Mouse (Mus musculus) heart, embryonic 14.5 days (tissue): ENCODE measurements around the gene Man2b1. TPM values are rescaled to one million over a fixed set of nuclear protein-coding genes. Genes with fewer than 3 reads are reported as not detected.

Experiments used
- ATAC-seq: fragments of 200-750 bp; cut with Nextera tagmentation; 2 replicates; pipeline ENCODE4 v1.8.0; 2017; ENCODE audit warnings: low read depth, moderate TSS enrichment; ENCODE audit not compliant: insufficient number of reproducible peaks, insufficient read depth, low FRiP score
- H3K27ac ChIP-seq, 2 experiments: fragments of 200-500 bp in 1 of 2; fragments of 300-500 bp in 1 of 2; sonication (generic) in 1 of 2; replicated peaks in 1 of 2; 2 replicates each; pipeline ENCODE4 v1.5.1; 2012 to 2014; ENCODE audit warnings: low read depth in 2 of 2, low read length in 2 of 2, control low read depth in 1 of 2, mild to moderate bottlenecking in 1 of 2, mixed read lengths in 1 of 2; ENCODE audit not compliant: control insufficient read depth in 1 of 2, insufficient read depth in 1 of 2
- H3K27me3 ChIP-seq: fragments of 300-500 bp; sonication (generic); 2 replicates; pipeline ENCODE4 v1.6.1; 2014; ENCODE audit warnings: mild to moderate bottlenecking, low read length, control low read depth; ENCODE audit not compliant: control insufficient read depth, insufficient read depth
- H3K36me3 ChIP-seq: fragments of 300-500 bp; sonication (generic); 2 replicates; pipeline ENCODE4 v1.6.1; 2014; ENCODE audit warnings: mild to moderate bottlenecking, control low read depth, low read length, mixed read lengths; ENCODE audit not compliant: control insufficient read depth, insufficient read depth
- H3K4me1 ChIP-seq, 2 experiments: fragments of 200-500 bp in 1 of 2; fragments of 300-500 bp in 1 of 2; sonication (generic) in 1 of 2; 2 replicates each; pipeline ENCODE4 v1.6.1; 2012 to 2014; ENCODE audit warnings: low read length in 2 of 2, control low read depth in 1 of 2, mixed read lengths in 1 of 2; ENCODE audit not compliant: control insufficient read depth in 2 of 2, insufficient read depth in 2 of 2
- H3K4me2 ChIP-seq: fragments of 300-500 bp; sonication (generic); 2 replicates; pipeline ENCODE4 v1.6.1; 2014; ENCODE audit warnings: mild to moderate bottlenecking, low read length
- H3K4me3 ChIP-seq, 2 experiments: fragments of 200-500 bp in 1 of 2; fragments of 300-500 bp in 1 of 2; sonication (generic) in 1 of 2; 2 replicates each; pipeline ENCODE4 v1.5.1; 2012 to 2014; ENCODE audit warnings: low read length in 2 of 2, mild to moderate bottlenecking in 2 of 2, control low read depth in 1 of 2, low read depth in 1 of 2, moderate library complexity in 1 of 2; ENCODE audit not compliant: control insufficient read depth in 1 of 2, insufficient read depth in 1 of 2
- H3K9ac ChIP-seq: fragments of 300-500 bp; sonication (generic); 2 replicates; pipeline ENCODE4 v1.6.1; 2014; ENCODE audit warnings: mild to moderate bottlenecking, low read length
- H3K9me3 ChIP-seq: fragments of 300-500 bp; sonication (generic); 2 replicates; pipeline ENCODE4 v1.6.1; 2016; ENCODE audit warnings: low read length, control low read depth; ENCODE audit not compliant: control insufficient read depth
- WGBS: fragments of 180-500 bp; shearing (Covaris S2); extraction: QIAGEN DNeasy Blood & Tissue Kit; methylation state at CpG from one replicate; pipeline ENCODE4 v1.1.7; 2014; 5-methylcytosine and 5-hydroxymethylcytosine counted together
- polyA plus RNA-seq: library from polyadenylated mRNA; unstranded; fragments of >200 nt; fragmentation: Nextera tagmentation; extraction: Ambion mirVana; gene quantifications from 2 replicates; pipeline ENCODE4 v1.2.1, GENCODE M21; 2014

The Man2b1 gene
- polyA plus RNA-seq, 1 experiment from 2014 or later, result 35.7 TPM

GRCm38 (mm10) chr8:85084633-85085032 is 1.6 kb downstream of the Man2b1 start:
- Histone ChIP-seq H3K4me3 (no peak overlapping the region), H3K27me3 (no peaks in the 10 kb centered on the region), H3K4me2 (no peak overlapping the region), H3K27ac (no peak overlapping the region), H3K4me1 (peaks cover 16 to 24% of the 10 kb centered on the region in 2 experiments), H3K9me3 (no peaks in the 10 kb centered on the region), H3K36me3 (peaks cover 42% of the 10 kb centered on the region), H3K9ac (no peak overlapping the region)
- 78% methylated on average over 8 of the region's 8 CpGs for WGBS
- ATAC-seq, result no peak

GRCm38 (mm10) chr8:85086238-85086637 is 3.2 kb downstream of the Man2b1 start:
- no peak overlapping the region for H3K4me3 ChIP-seq
- H3K9ac ChIP-seq, result no peak overlapping the region
- no peak for ATAC-seq
- H3K4me1 ChIP-seq, result peaks cover 13 to 21% of the 10 kb centered on the region in 2 experiments
- H3K4me2 ChIP-seq, result no peak overlapping the region
- 77% methylated on average over 3 of the region's 3 CpGs for WGBS
- no peak overlapping the region for H3K27ac ChIP-seq
- peaks cover 45% of the 10 kb centered on the region for H3K36me3 ChIP-seq
- H3K27me3 ChIP-seq, result no peaks in the 10 kb centered on the region
- H3K9me3 ChIP-seq, result no peaks in the 10 kb centered on the region

- Histone ChIP-seq H3K9me3 (no peaks in the 10 kb centered on the region), H3K4me3 (no peak overlapping the region), H3K4me1 (peaks cover 3 to 6% of the 10 kb centered on the region in 2 experiments; a peak in 2 of 4 replicates), H3K4me2 (no peak overlapping the region), H3K27me3 (no peaks in the 10 kb centered on the region), H3K36me3 (peaks cover 62% of the 10 kb centered on the region), H3K9ac (no peak overlapping the region), H3K27ac (no peak overlapping the region)
- ATAC-seq, result no peak
- WGBS, result 74% methylated on average over 2 of the region's 2 CpGs
Observed at GRCm38 (mm10) chr8:85088771-85089170, 5.7 kb downstream of the Man2b1 start.

- Histone ChIP-seq H3K4me1 (no peaks in the 10 kb centered on the region), H3K27me3 (no peaks in the 10 kb centered on the region), H3K9ac (no peak overlapping the region), H3K36me3 (peaks cover 72% of the 10 kb centered on the region), H3K27ac (no peak overlapping the region), H3K4me2 (no peak overlapping the region), H3K9me3 (no peaks in the 10 kb centered on the region), H3K4me3 (no peak overlapping the region)
- ATAC-seq, result no peak
- 83% methylated on average over 11 of the region's 11 CpGs for WGBS
Observed at GRCm38 (mm10) chr8:85090856-85091255, 7.8 kb downstream of the Man2b1 start.

GRCm38 (mm10) chr8:85091526-85092090 is 8.5 kb downstream of the Man2b1 start:
- Histone ChIP-seq H3K4me1 (no peaks in the 10 kb centered on the region), H3K9ac (no peak overlapping the region), H3K4me2 (no peak overlapping the region), H3K27me3 (no peaks in the 10 kb centered on the region), H3K36me3 (peaks cover 74% of the 10 kb centered on the region), H3K27ac (no peak overlapping the region), H3K4me3 (no peak overlapping the region), H3K9me3 (no peaks in the 10 kb centered on the region)
- WGBS, result 30% methylated on average over 21 of the region's 21 CpGs
- no peak for ATAC-seq

- Histone ChIP-seq H3K4me2 (no peak overlapping the region), H3K36me3 (peaks cover 64% of the 10 kb centered on the region)
- 91% methylated on average over 13 of the region's 13 CpGs for WGBS
Observed at GRCm38 (mm10) chr8:85095051-85095450, 12.0 kb downstream of the Man2b1 start.

GRCm38 (mm10) chr8:85095566-85095965 is 12.5 kb downstream of the Man2b1 start:
- 91% methylated on average over 7 of the region's 7 CpGs for WGBS
- Histone ChIP-seq H3K27me3 (no peaks in the 10 kb centered on the region), H3K36me3 (peaks cover 64% of the 10 kb centered on the region), H3K27ac (no peak overlapping the region), H3K9ac (no peak overlapping the region), H3K4me3 (no peak overlapping the region), H3K4me1 (no peaks in the 10 kb centered on the region), H3K4me2 (no peak overlapping the region), H3K9me3 (no peaks in the 10 kb centered on the region)
- no peak for ATAC-seq

More at GRCm38 (mm10) chr8:85095051-85095450, 12.0 kb downstream of the Man2b1 start:
- Histone ChIP-seq H3K27me3 (no peaks in the 10 kb centered on the region), H3K4me3 (no peak overlapping the region), H3K9me3 (no peaks in the 10 kb centered on the region), H3K9ac (no peak overlapping the region), H3K4me1 (no peaks in the 10 kb centered on the region), H3K27ac (no peak overlapping the region)
- no peak for ATAC-seq

GRCm38 (mm10) chr8:85096196-85096595 is 13.1 kb downstream of the Man2b1 start:
- Histone ChIP-seq H3K4me1 (no peaks in the 10 kb centered on the region), H3K36me3 (peaks cover 61% of the 10 kb centered on the region), H3K9ac (no peak overlapping the region), H3K27me3 (no peaks in the 10 kb centered on the region), H3K4me3 (no peak overlapping the region), H3K4me2 (no peak overlapping the region), H3K9me3 (no peaks in the 10 kb centered on the region), H3K27ac (no peak overlapping the region)
- WGBS, result 89% methylated on average over 16 of the region's 16 CpGs
- ATAC-seq, result no peak
